Mouse (Mus musculus) myocyte (in vitro differentiated cells): ENCODE data around the gene Rab30.

Source experiments
- MAX ChIP-seq: IDR thresholded peaks from one replicate; pipeline ENCODE4 v1.6.1; 2011; ENCODE audit warnings: low read depth, mild to moderate bottlenecking, control low read depth
- MYOD1 ChIP-seq, 3 experiments: IDR thresholded peaks; one replicate each; pipeline ENCODE4 v1.6.1; 2011; ENCODE audit warnings: control low read depth in 2 of 3, low read depth in 2 of 3, mild to moderate bottlenecking in 2 of 3, moderate library complexity in 1 of 3; ENCODE audit not compliant: insufficient read length in 2 of 3, control insufficient read depth in 1 of 3
- MYOG ChIP-seq, 3 experiments: IDR thresholded peaks; one replicate each; pipeline ENCODE4 v1.6.1; 2011; ENCODE audit warnings: control low read depth in 2 of 3, low read depth in 2 of 3, mild to moderate bottlenecking in 2 of 3; ENCODE audit not compliant: insufficient read length in 2 of 3, control insufficient read depth in 1 of 3, insufficient read depth in 1 of 3
- POLR2A ChIP-seq: IDR thresholded peaks from one replicate; pipeline ENCODE4 v1.6.1; 2011; ENCODE audit warnings: low read depth, mild to moderate bottlenecking, control low read depth, moderate library complexity; ENCODE audit not compliant: insufficient read length
- USF1 ChIP-seq: IDR thresholded peaks from one replicate; pipeline ENCODE4 v1.6.1; 2011; ENCODE audit warnings: low read depth, mild to moderate bottlenecking, control low read depth, moderate library complexity

- TF ChIP-seq MAX (no peak), POLR2A (no peak), MYOG (IDR thresholded peaks at IDR 0.05; ENCODE audit: control insufficient read depth in 1 of 3, insufficient read depth in 1 of 3, insufficient read length in 2 of 3, low read depth in 2 of 3) (no peak), USF1 (no peak), MYOD1 (IDR thresholded peaks at IDR 0.05; ENCODE audit: control insufficient read depth in 1 of 3, insufficient read length in 2 of 3, low read depth in 2 of 3) (no peak)
Measured at GRCm38 (mm10) chr7:92720156-92720905, 21.1 kb upstream of the Rab30 start.
